Mouse (Mus musculus): ENCODE results near the gene Hspa1a. TPM values are rescaled to one million over a fixed set of nuclear protein-coding genes. Genes with fewer than 3 reads are reported as not detected.

The Hspa1a gene
- polyA plus RNA-seq, 1 experiment from 2014 or later = 2.9 TPM

- ATAC-seq (ENCODE audit: insufficient number of reproducible peaks, insufficient read depth, low FRiP score, low read depth) = no peak
- Histone ChIP-seq H3K27me3 (ENCODE audit: control insufficient read depth, insufficient read depth, low read length) (no peaks in the 10 kb centered on the region), H3K4me2 (ENCODE audit: low read length) (no peak overlapping the region), H3K27ac (replicated peaks in 1 of 2; ENCODE audit: control insufficient read depth in 1 of 2, insufficient read depth in 1 of 2, low read depth in 2 of 2, low read length in 2 of 2) (no peak overlapping the region), H3K4me3 (ENCODE audit: control insufficient read depth in 1 of 2, insufficient read depth in 1 of 2, low read depth in 1 of 2, low read length in 2 of 2) (no peak overlapping the region), H3K36me3 (ENCODE audit: control insufficient read depth, insufficient read depth, low read length) (peaks cover 63% of the 10 kb centered on the region), H3K4me1 (ENCODE audit: control insufficient read depth in 2 of 2, insufficient read depth in 2 of 2, low read length in 2 of 2) (peaks cover 7 to 18% of the 10 kb centered on the region in 2 experiments), H3K9me3 (ENCODE audit: control insufficient read depth, low read length) (no peaks in the 10 kb centered on the region), H3K9ac (ENCODE audit: low read length) (no peak overlapping the region)
- WGBS = 86% methylated on average over 10 of the region's 10 CpGs
Observed at GRCm38 (mm10) chr17:35005158-35005557, 33.2 kb upstream of the Hspa1a start.

GRCm38 (mm10) chr17:35004075-35004717 is 32.2 kb upstream of the Hspa1a start:
- Histone ChIP-seq H3K27ac (replicated peaks in 1 of 2; ENCODE audit: control insufficient read depth in 1 of 2, insufficient read depth in 1 of 2, low read depth in 2 of 2, low read length in 2 of 2) (no peak overlapping the region), H3K4me2 (ENCODE audit: low read length) (no peak overlapping the region), H3K9me3 (ENCODE audit: control insufficient read depth, low read length) (no peaks in the 10 kb centered on the region), H3K4me1 (ENCODE audit: control insufficient read depth in 2 of 2, insufficient read depth in 2 of 2, low read length in 2 of 2) (peaks cover 14 to 28% of the 10 kb centered on the region in 2 experiments), H3K36me3 (ENCODE audit: control insufficient read depth, insufficient read depth, low read length) (peaks cover 53% of the 10 kb centered on the region), H3K27me3 (ENCODE audit: control insufficient read depth, insufficient read depth, low read length) (no peaks in the 10 kb centered on the region), H3K4me3 (ENCODE audit: control insufficient read depth in 1 of 2, insufficient read depth in 1 of 2, low read depth in 1 of 2, low read length in 2 of 2) (no peak overlapping the region), H3K9ac (ENCODE audit: low read length) (no peak overlapping the region)
- no peak for ATAC-seq (ENCODE audit: insufficient number of reproducible peaks, insufficient read depth, low FRiP score, low read depth)
- 93% methylated on average over 17 of the region's 17 CpGs for WGBS

DNA sequence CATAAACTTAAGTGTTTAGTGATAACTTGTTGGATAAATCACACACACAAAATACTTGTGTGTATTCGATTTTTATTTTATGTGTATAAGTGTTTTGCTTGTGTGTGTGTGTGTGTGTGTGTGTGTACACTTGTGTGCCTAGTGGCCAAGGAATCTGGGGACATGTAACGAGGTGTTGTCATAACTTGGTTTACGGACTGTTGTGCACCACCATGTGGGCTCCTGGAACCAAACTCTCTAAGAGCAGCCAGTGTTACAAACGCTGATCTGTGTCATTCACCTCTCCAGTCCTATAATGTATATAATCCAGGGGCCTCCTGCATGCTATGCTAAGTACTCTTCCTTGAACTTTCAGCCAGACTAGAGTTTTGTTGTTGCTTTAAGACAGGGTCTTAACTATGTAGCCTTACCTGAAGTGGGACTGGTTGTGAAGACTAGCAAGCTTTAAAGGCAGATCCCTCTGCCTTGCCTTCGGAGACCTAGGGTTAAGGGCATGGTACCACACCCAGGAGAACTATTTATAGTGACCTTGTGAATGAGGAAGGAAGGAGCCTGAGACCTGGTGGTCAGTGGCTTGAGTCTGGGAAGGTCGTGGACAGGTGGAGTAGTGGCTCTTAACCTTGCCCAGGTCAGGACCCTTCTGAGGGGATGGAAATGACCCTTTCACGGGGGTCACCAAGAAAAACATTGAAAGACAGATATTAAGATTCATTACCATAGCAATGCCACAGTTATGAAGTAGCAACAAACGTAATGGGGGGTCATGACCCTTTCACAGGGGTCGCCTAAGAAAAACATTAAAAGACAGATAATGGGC is 31.3 kb upstream of the Hspa1a start:
- peak overlapping the region in 1 of 2 experiments; percentile 74; a peak in 1 of 4 replicates for H3K4me3 ChIP-seq (ENCODE audit: control insufficient read depth in 1 of 2, insufficient read depth in 1 of 2, low read depth in 1 of 2, low read length in 2 of 2)
- peaks cover 52% of the 10 kb centered on the region for H3K36me3 ChIP-seq (ENCODE audit: control insufficient read depth, insufficient read depth, low read length)
- H3K9ac ChIP-seq (ENCODE audit: low read length) = peak overlapping the region; percentile 93; the same call in 1 of the 2 replicates
- no peak overlapping the region for H3K27ac ChIP-seq (replicated peaks in 1 of 2; ENCODE audit: control insufficient read depth in 1 of 2, insufficient read depth in 1 of 2, low read depth in 2 of 2, low read length in 2 of 2)
- peaks cover 14 to 35% of the 10 kb centered on the region in 2 experiments for H3K4me1 ChIP-seq (ENCODE audit: control insufficient read depth in 2 of 2, insufficient read depth in 2 of 2, low read length in 2 of 2)
- H3K4me2 ChIP-seq (ENCODE audit: low read length) = peak overlapping the region; percentile 98
- no peak for ATAC-seq (ENCODE audit: insufficient number of reproducible peaks, insufficient read depth, low FRiP score, low read depth)
- H3K9me3 ChIP-seq (ENCODE audit: control insufficient read depth, low read length) = no peaks in the 10 kb centered on the region
- H3K27me3 ChIP-seq (ENCODE audit: control insufficient read depth, insufficient read depth, low read length) = no peaks in the 10 kb centered on the region
- WGBS = 56% methylated on average over 9 of the region's 9 CpGs

GRCm38 (mm10) chr17:35002153-35002865 is 30.4 kb upstream of the Hspa1a start:
- H3K36me3 ChIP-seq (ENCODE audit: control insufficient read depth, insufficient read depth, low read length) = peaks cover 52% of the 10 kb centered on the region
- WGBS = 9% methylated on average over 12 of the region's 12 CpGs

GRCm38 (mm10) chr17:35001452-35002152 is 29.6 kb upstream of the Hspa1a start:
- ATAC-seq (ENCODE audit: insufficient number of reproducible peaks, insufficient read depth, low FRiP score, low read depth) = no peak
- H3K36me3 ChIP-seq (ENCODE audit: control insufficient read depth, insufficient read depth, low read length) = peaks cover 46% of the 10 kb centered on the region

More at GRCm38 (mm10) chr17:35002153-35002865, 30.4 kb upstream of the Hspa1a start:
- Histone ChIP-seq H3K4me2 (ENCODE audit: low read length) (peak overlapping the region; percentile 98), H3K4me3 (ENCODE audit: control insufficient read depth in 1 of 2, insufficient read depth in 1 of 2, low read depth in 1 of 2, low read length in 2 of 2) (peak overlapping the region; percentile 74 to 76), H3K9ac (ENCODE audit: low read length) (peak overlapping the region; percentile 93), H3K27ac (replicated peaks in 1 of 2; ENCODE audit: control insufficient read depth in 1 of 2, insufficient read depth in 1 of 2, low read depth in 2 of 2, low read length in 2 of 2) (peak overlapping the region; percentile 9 to 98; a peak in 3 of 4 replicates), H3K9me3 (ENCODE audit: control insufficient read depth, low read length) (no peaks in the 10 kb centered on the region), H3K4me1 (ENCODE audit: control insufficient read depth in 2 of 2, insufficient read depth in 2 of 2, low read length in 2 of 2) (peaks cover 14 to 40% of the 10 kb centered on the region in 2 experiments), H3K27me3 (ENCODE audit: control insufficient read depth, insufficient read depth, low read length) (no peaks in the 10 kb centered on the region)
- no peak for ATAC-seq (ENCODE audit: insufficient number of reproducible peaks, insufficient read depth, low FRiP score, low read depth)

GRCm38 (mm10) chr17:35000717-35001451 is 28.9 kb upstream of the Hspa1a start, which contains the start of gene Vars:
Gene Vars, plus strand, starts transcription at chr17:35000987.
- WGBS = under 1% methylated on average over 62 of the region's 83 CpGs
- Histone ChIP-seq H3K36me3 (ENCODE audit: control insufficient read depth, insufficient read depth, low read length) (peaks cover 40% of the 10 kb centered on the region), H3K4me3 (ENCODE audit: control insufficient read depth in 1 of 2, insufficient read depth in 1 of 2, low read depth in 1 of 2, low read length in 2 of 2) (peak within 1 kb of the TSS; percentile 74 to 76), H3K27ac (replicated peaks in 1 of 2; ENCODE audit: control insufficient read depth in 1 of 2, insufficient read depth in 1 of 2, low read depth in 2 of 2, low read length in 2 of 2) (peak within 1 kb of the TSS; percentile 95 to 98), H3K9me3 (ENCODE audit: control insufficient read depth, low read length) (no peaks in the 10 kb centered on the region), H3K9ac (ENCODE audit: low read length) (peak within 1 kb of the TSS; percentile 93), H3K4me1 (ENCODE audit: control insufficient read depth in 2 of 2, insufficient read depth in 2 of 2, low read length in 2 of 2) (peaks cover 16 to 48% of the 10 kb centered on the region in 2 experiments), H3K27me3 (ENCODE audit: control insufficient read depth, insufficient read depth, low read length) (no peaks in the 10 kb centered on the region), H3K4me2 (ENCODE audit: low read length) (peak within 1 kb of the TSS; percentile 98)
- peak; percentile 88 for ATAC-seq (ENCODE audit: insufficient number of reproducible peaks, insufficient read depth, low FRiP score, low read depth)

More at GRCm38 (mm10) chr17:35001452-35002152, 29.6 kb upstream of the Hspa1a start:
- peak overlapping the region; percentile 93 for H3K9ac ChIP-seq (ENCODE audit: low read length)
- H3K4me2 ChIP-seq (ENCODE audit: low read length) = peak overlapping the region; percentile 98
- peaks cover 16 to 47% of the 10 kb centered on the region in 2 experiments for H3K4me1 ChIP-seq (ENCODE audit: control insufficient read depth in 2 of 2, insufficient read depth in 2 of 2, low read length in 2 of 2)
- no peaks in the 10 kb centered on the region for H3K9me3 ChIP-seq (ENCODE audit: control insufficient read depth, low read length)
- no peaks in the 10 kb centered on the region for H3K27me3 ChIP-seq (ENCODE audit: control insufficient read depth, insufficient read depth, low read length)
- peak overlapping the region; percentile 95 to 98 for H3K27ac ChIP-seq (replicated peaks in 1 of 2; ENCODE audit: control insufficient read depth in 1 of 2, insufficient read depth in 1 of 2, low read depth in 2 of 2, low read length in 2 of 2)
- under 1% methylated on average over 35 of the region's 35 CpGs for WGBS
- H3K4me3 ChIP-seq (ENCODE audit: control insufficient read depth in 1 of 2, insufficient read depth in 1 of 2, low read depth in 1 of 2, low read length in 2 of 2) = peak overlapping the region; percentile 74 to 76

Data from heart, embryonic 14.5 days (tissue).